Mouse (Mus musculus): ENCODE measurements around the gene Ube3c. TPM values are rescaled to one million over a fixed set of nuclear protein-coding genes. Genes with fewer than 3 reads are reported as not detected.
"Not testable (repeated sequence)": the region's sequence is repeated elsewhere in the genome, so short reads cannot be mapped to it uniquely, and the experiment has no call there.

The Ube3c gene
- total RNA-seq, 1 experiment: 55.9 TPM

DNA sequence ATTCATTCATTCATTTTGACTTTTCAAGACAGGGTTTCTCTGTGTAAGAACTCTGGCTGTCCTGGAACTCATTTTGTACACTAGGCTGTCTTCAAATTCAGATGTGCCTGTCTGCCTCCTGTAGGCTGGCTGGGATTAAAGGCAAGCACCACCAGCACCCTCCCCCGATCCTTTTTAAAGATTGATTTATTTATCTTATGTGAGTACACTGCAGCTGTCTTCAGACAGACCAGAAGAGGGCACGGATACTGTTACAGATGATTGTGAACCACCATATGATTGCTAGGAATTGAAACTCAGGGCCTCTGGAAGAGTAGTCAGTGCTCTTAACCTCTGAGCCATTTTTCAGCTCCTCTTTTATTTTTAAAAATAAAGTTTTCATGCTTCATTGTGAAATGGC lies 6.0 kb downstream of the Ube3c start:
- Histone ChIP-seq H3K9ac (ENCODE audit: insufficient read depth, low read depth, low read length, poor library complexity, severe bottlenecking) (no peak overlapping the region), H3K4me1 (ENCODE audit: control insufficient read depth in 2 of 2, insufficient read depth in 2 of 2, low read length in 2 of 2, poor library complexity in 1 of 2) (peaks cover 2 to 6% of the 10 kb centered on the region in 2 experiments; a peak in 3 of 4 replicates), H3K36me3 (ENCODE audit: control insufficient read depth, insufficient read depth, low read length, poor library complexity, severe bottlenecking) (no peaks in the 10 kb centered on the region), H3K4me3 (ENCODE audit: insufficient read depth in 1 of 2, low read depth in 1 of 2, low read length in 2 of 2, poor library complexity in 1 of 2, severe bottlenecking in 1 of 2) (no peak overlapping the region), H3K9me3 (ENCODE audit: control insufficient read depth, insufficient read depth, low read depth, low read length) (no peaks in the 10 kb centered on the region), H3K27ac (ENCODE audit: insufficient read depth, low read depth, low read length, poor library complexity, severe bottlenecking) (no peak overlapping the region)
- no peak for DNase-seq (ENCODE audit: low read depth, low spot score)
- no peak for TF ChIP-seq ZNF384 (IDR thresholded peaks at IDR 0.05; ENCODE audit: low read depth, low read length)
- TF ChIP-seq CHD2 (IDR thresholded peaks at IDR 0.05; ENCODE audit: low read depth, low read length): no peak
- no peak for TF ChIP-seq ZC3H11A (IDR thresholded peaks at IDR 0.05; ENCODE audit: borderline replicate concordance, low read depth, low read length)
- TF ChIP-seq HCFC1 (IDR thresholded peaks at IDR 0.05; ENCODE audit: borderline replicate concordance, insufficient read depth, low read length): no peak
- TF ChIP-seq MAFK (IDR thresholded peaks at IDR 0.05; ENCODE audit: insufficient read depth, low read depth, low read length): no peak
- in situ Hi-C loops (cut with MboI; ENCODE audit: low sequenced_read_pairs in 2 of 2, unreplicated experiment in 2 of 2): no loop called here

GRCm38 (mm10) chr5:29577795-29578631 lies 9.0 kb downstream of the Ube3c start:
- Histone ChIP-seq H3K27ac (ENCODE audit: insufficient read depth, low read depth, low read length, poor library complexity, severe bottlenecking) (no peak overlapping the region), H3K4me1 (ENCODE audit: control insufficient read depth in 2 of 2, insufficient read depth in 2 of 2, low read length in 2 of 2, poor library complexity in 1 of 2) (peaks cover 2 to 6% of the 10 kb centered on the region in 2 experiments; a peak in 2 of 4 replicates), H3K9ac (ENCODE audit: insufficient read depth, low read depth, low read length, poor library complexity, severe bottlenecking) (no peak overlapping the region), H3K9me3 (ENCODE audit: control insufficient read depth, insufficient read depth, low read depth, low read length) (no peaks in the 10 kb centered on the region), H3K4me3 (ENCODE audit: insufficient read depth in 1 of 2, low read depth in 1 of 2, low read length in 2 of 2, poor library complexity in 1 of 2, severe bottlenecking in 1 of 2) (no peak overlapping the region), H3K36me3 (ENCODE audit: control insufficient read depth, insufficient read depth, low read length, poor library complexity, severe bottlenecking) (no peaks in the 10 kb centered on the region)
- DNase-seq (ENCODE audit: low read depth, low spot score): no peak
- TF ChIP-seq ZC3H11A (IDR thresholded peaks at IDR 0.05; ENCODE audit: borderline replicate concordance, low read depth, low read length) (no peak), HCFC1 (IDR thresholded peaks at IDR 0.05; ENCODE audit: borderline replicate concordance, insufficient read depth, low read length) (no peak), CHD2 (IDR thresholded peaks at IDR 0.05; ENCODE audit: low read depth, low read length) (no peak), MAFK (IDR thresholded peaks at IDR 0.05; ENCODE audit: insufficient read depth, low read depth, low read length) (no peak), ZNF384 (IDR thresholded peaks at IDR 0.05; ENCODE audit: low read depth, low read length) (no peak)
- in situ Hi-C loops (cut with MboI; ENCODE audit: low sequenced_read_pairs in 2 of 2, unreplicated experiment in 2 of 2): no loop called here

DNA sequence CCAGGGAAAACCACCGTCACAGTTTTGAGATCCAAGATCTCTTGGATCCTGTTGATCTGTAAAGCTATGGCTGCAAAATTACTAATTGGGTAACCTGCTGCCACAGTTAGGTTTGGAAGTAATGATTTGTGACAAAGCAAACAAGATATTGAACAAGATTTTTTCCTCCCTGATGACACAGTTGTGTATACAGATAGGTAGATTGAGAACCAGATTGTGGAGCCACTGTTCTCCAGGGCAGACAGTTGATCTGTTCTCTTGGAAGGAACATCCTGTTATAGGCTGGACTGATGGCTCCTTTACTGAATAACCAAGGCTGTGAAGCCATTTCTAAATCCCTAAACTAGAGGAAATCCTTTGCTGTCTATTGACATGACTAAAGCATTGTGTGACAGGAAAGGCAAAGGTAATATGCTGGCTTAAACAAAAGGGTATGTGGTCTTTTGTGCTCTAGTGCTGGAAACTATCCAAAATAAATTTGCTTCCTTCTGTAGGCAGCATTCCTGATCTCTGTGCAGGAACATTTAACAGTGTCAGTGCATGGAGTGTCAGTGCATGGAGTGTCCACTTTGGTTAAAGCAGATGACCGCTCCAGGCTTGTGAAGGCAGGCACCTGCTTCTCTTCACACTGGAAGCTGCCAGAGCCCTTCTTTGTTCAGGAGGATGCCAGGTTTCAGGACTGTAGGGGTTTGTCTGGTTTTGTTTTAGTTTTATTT lies 15.0 kb downstream of the Ube3c start:
- in situ Hi-C loops (cut with MboI; ENCODE audit: low sequenced_read_pairs in 2 of 2, unreplicated experiment in 2 of 2): no loop called here
- Histone ChIP-seq H3K4me3 (ENCODE audit: insufficient read depth in 1 of 2, low read depth in 1 of 2, low read length in 2 of 2, poor library complexity in 1 of 2, severe bottlenecking in 1 of 2) (no peak overlapping the region), H3K9ac (ENCODE audit: insufficient read depth, low read depth, low read length, poor library complexity, severe bottlenecking) (no peak overlapping the region), H3K27ac (ENCODE audit: insufficient read depth, low read depth, low read length, poor library complexity, severe bottlenecking) (no peak overlapping the region), H3K9me3 (ENCODE audit: control insufficient read depth, insufficient read depth, low read depth, low read length) (no peaks in the 10 kb centered on the region), H3K36me3 (ENCODE audit: control insufficient read depth, insufficient read depth, low read length, poor library complexity, severe bottlenecking) (no peaks in the 10 kb centered on the region), H3K4me1 (ENCODE audit: control insufficient read depth in 2 of 2, insufficient read depth in 2 of 2, low read length in 2 of 2, poor library complexity in 1 of 2) (no peaks in the 10 kb centered on the region)
- DNase-seq (ENCODE audit: low read depth, low spot score): no peak
- TF ChIP-seq CHD2 (IDR thresholded peaks at IDR 0.05; ENCODE audit: low read depth, low read length) (no peak), MAFK (IDR thresholded peaks at IDR 0.05; ENCODE audit: insufficient read depth, low read depth, low read length) (no peak), ZC3H11A (IDR thresholded peaks at IDR 0.05; ENCODE audit: borderline replicate concordance, low read depth, low read length) (no peak), ZNF384 (IDR thresholded peaks at IDR 0.05; ENCODE audit: low read depth, low read length) (no peak), HCFC1 (IDR thresholded peaks at IDR 0.05; ENCODE audit: borderline replicate concordance, insufficient read depth, low read length) (no peak)

GRCm38 (mm10) chr5:29592161-29592560 lies 23.1 kb downstream of the Ube3c start:
- DNase-seq (ENCODE audit: low read depth, low spot score); H3K9ac ChIP-seq (ENCODE audit: insufficient read depth, low read depth, low read length, poor library complexity, severe bottlenecking); H3K27ac ChIP-seq (ENCODE audit: insufficient read depth, low read depth, low read length, poor library complexity, severe bottlenecking); H3K9me3 ChIP-seq (ENCODE audit: control insufficient read depth, insufficient read depth, low read depth, low read length); H3K4me1 ChIP-seq (ENCODE audit: control insufficient read depth in 2 of 2, insufficient read depth in 2 of 2, low read length in 2 of 2, poor library complexity in 1 of 2); in situ Hi-C loops (cut with MboI; ENCODE audit: low sequenced_read_pairs in 2 of 2, unreplicated experiment in 2 of 2); H3K4me3 ChIP-seq (ENCODE audit: insufficient read depth in 1 of 2, low read depth in 1 of 2, low read length in 2 of 2, poor library complexity in 1 of 2, severe bottlenecking in 1 of 2): not testable (repeated sequence)
- peaks cover 11% of the 10 kb centered on the region for H3K36me3 ChIP-seq (ENCODE audit: control insufficient read depth, insufficient read depth, low read length, poor library complexity, severe bottlenecking)

All from ES-E14 (cell line).